Mouse (Mus musculus): Measurements from ENCODE around the gene Abhd12. TPM values are rescaled to one million over a fixed set of nuclear protein-coding genes. Genes with fewer than 3 reads are reported as not detected.
"Not testable (repeated sequence)": the region's sequence is repeated elsewhere in the genome, so short reads cannot be mapped to it uniquely, and the experiment has no call there.

Abhd12 gene
- polyA plus RNA-seq, 1 experiment = 249 TPM

- DNase-seq (ENCODE audit: low spot score) = peak; percentile 94
Measured at GRCm38 (mm10) chr2:150909429-150910039, 5.0 kb upstream of the Abhd12 start.

GRCm38 (mm10) chr2:150908881-150909280, 4.3 kb upstream of the Abhd12 start:
- not testable (repeated sequence) for DNase-seq (ENCODE audit: low spot score)

- DNase-seq (ENCODE audit: low spot score) = no peak
Measured at GRCm38 (mm10) chr2:150904936-150905450, 452 bp upstream of the Abhd12 start, which contains the start of gene Gins1. TSS of gene Gins1 (plus strand) at chr2:150905400.

GRCm38 (mm10) chr2:150902347-150902746, 2.2 kb downstream of the Abhd12 start:
- DNase-seq (ENCODE audit: low spot score) = no peak

- DNase-seq (ENCODE audit: low spot score) = no peak
Measured at GRCm38 (mm10) chr2:150900341-150900740, 4.2 kb downstream of the Abhd12 start.

- DNase-seq (ENCODE audit: low spot score) = no peak
Measured at GRCm38 (mm10) chr2:150895691-150896252, 8.8 kb downstream of the Abhd12 start.

GRCm38 (mm10) chr2:150894617-150895267, 9.8 kb downstream of the Abhd12 start:
- no peak for DNase-seq (ENCODE audit: low spot score)

GRCm38 (mm10) chr2:150887370-150887769, 17.2 kb downstream of the Abhd12 start:
- no peak for DNase-seq (ENCODE audit: low spot score)

GRCm38 (mm10) chr2:150886315-150886714, 18.2 kb downstream of the Abhd12 start:
- no peak for DNase-seq (ENCODE audit: low spot score)

- DNase-seq (ENCODE audit: low spot score) = no peak
Measured at GRCm38 (mm10) chr2:150885814-150886213, 18.7 kb downstream of the Abhd12 start.

- DNase-seq (ENCODE audit: low spot score) = peak; percentile 26
Measured at GRCm38 (mm10) chr2:150884779-150885110, 19.8 kb downstream of the Abhd12 start.

GRCm38 (mm10) chr2:150884075-150884778, 20.3 kb downstream of the Abhd12 start:
- no peak for DNase-seq (ENCODE audit: low spot score)

GRCm38 (mm10) chr2:150877561-150877960, 27.0 kb downstream of the Abhd12 start:
- DNase-seq (ENCODE audit: low spot score) = no peak

- DNase-seq (ENCODE audit: low spot score) = no peak
Measured at GRCm38 (mm10) chr2:150875226-150875625, 29.3 kb downstream of the Abhd12 start.

- DNase-seq (ENCODE audit: low spot score) = no peak
Measured at GRCm38 (mm10) chr2:150874508-150874907, 30.0 kb downstream of the Abhd12 start.

- DNase-seq (ENCODE audit: low spot score) = no peak
Measured at GRCm38 (mm10) chr2:150869446-150869845, 35.1 kb downstream of the Abhd12 start.

GRCm38 (mm10) chr2:150867021-150867420, 37.5 kb downstream of the Abhd12 start:
- no peak for DNase-seq (ENCODE audit: low spot score)

- DNase-seq (ENCODE audit: low spot score) = no peak
Measured at GRCm38 (mm10) chr2:150861128-150861527, 43.4 kb downstream of the Abhd12 start.

- no peak for DNase-seq (ENCODE audit: low spot score)
Measured at GRCm38 (mm10) chr2:150859709-150860470, 44.7 kb downstream of the Abhd12 start.

- DNase-seq (ENCODE audit: low spot score) = no peak
Measured at GRCm38 (mm10) chr2:150858724-150859487, 45.6 kb downstream of the Abhd12 start.

- no peak for DNase-seq (ENCODE audit: low spot score)
Measured at GRCm38 (mm10) chr2:150855186-150855585, 49.4 kb downstream of the Abhd12 start.

Measured in urinary bladder, adult 2 months (tissue).